Mouse (Mus musculus) CD4-positive, CD25-positive, alpha-beta regulatory T cell, adult 9 weeks (primary cell): ENCODE data around the gene Tmem132b. TPM values are rescaled to one million over a fixed set of nuclear protein-coding genes. Genes with fewer than 3 reads are reported as not detected.

Experiments used
- polyA plus RNA-seq: library from polyadenylated mRNA; unstranded; fragments of 100-300 nt; shearing (Covaris generic); gene quantifications from one replicate; pipeline ENCODE4 v1.2.1, GENCODE M21; 2017

Tmem132b gene
- polyA plus RNA-seq = 0.15 TPM

DNA sequence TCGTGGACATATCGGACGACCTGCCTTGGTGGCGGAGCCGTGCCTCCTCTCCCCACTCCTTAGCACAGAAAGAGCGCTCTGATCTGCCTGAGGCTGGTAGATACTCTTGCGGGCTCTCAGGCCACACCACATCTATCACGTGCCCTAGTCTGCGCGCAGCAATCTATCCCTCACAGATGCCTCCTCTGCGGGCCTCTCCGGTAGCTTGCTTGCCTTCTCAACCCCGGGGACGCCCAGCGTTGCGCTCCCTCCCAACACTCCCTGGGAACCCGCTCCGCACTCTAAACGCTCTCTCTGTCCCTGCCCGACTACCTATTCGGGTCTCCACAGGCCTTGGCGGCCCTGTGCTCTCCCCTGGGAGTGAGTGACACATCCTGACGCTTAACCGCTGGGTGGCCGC lies at the start of gene Tmem132b:
Gene Tmem132b, plus strand, starts transcription at position 141 of the 400 bp plus-strand sequence.

Other genes starting within 250 kb of the Tmem132b start
- 18.1 TPM for gene Scarb1, start 190.7 kb upstream of the Tmem132b start, polyA plus RNA-seq
- gene Gm10382, start 142.5 kb upstream of the Tmem132b start, polyA plus RNA-seq = 1.6 TPM
- 1,419 TPM for gene Ubc, start 141.6 kb upstream of the Tmem132b start, polyA plus RNA-seq
- gene Dhx37, start 97.7 kb upstream of the Tmem132b start, polyA plus RNA-seq = 20.3 TPM
- 4.2 TPM for gene Bri3bp, start 90.2 kb upstream of the Tmem132b start, polyA plus RNA-seq
- gene Aacs, start 56.0 kb upstream of the Tmem132b start, polyA plus RNA-seq = 37.4 TPM